Mouse (Mus musculus) stomach, postnatal 0 days (tissue): ENCODE measurements at regions not wholly inside any gene's neighbourhood (a gene's known extent, or its start where the extent isn't known, plus 50 kb on each side); places are given as distances from the start of the nearest gene placed in this dataset.

Experiments
- CTCF ChIP-seq: IDR thresholded peaks from 2 replicates; pipeline ENCODE4 v1.5.1; 2016; ENCODE audit warnings: antibody characterized with exemption, low read depth, mild to moderate bottlenecking, moderate library complexity
- EP300 ChIP-seq: optimal IDR thresholded peaks from 2 replicates; pipeline ENCODE3; 2016; ENCODE audit warnings: antibody characterized with exemption

DNA sequence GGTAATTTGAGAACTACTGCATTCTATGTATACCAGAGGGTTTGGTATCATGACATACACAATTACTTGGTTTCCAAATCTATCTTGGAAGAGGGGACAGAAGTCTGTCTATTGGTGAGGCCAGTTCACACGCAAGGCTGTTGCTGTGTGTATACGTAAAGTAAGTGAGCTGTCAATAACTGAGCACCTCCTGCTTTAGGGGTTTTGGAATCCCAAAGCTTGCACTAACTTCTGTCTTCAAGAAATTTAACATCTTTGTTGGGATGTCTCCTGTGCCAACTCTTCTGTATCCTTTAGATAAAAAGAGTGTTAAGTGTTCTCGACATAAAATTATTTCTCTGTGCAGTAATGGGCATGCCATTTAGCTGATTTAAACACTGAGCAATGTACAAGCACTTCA is 572.1 kb downstream of the Plcl1 start:
- TF ChIP-seq CTCF (no peak), EP300 (no peak)
